Mouse (Mus musculus): ENCODE measurements around the gene Fxyd5.

The Fxyd5 gene

GRCm38 (mm10) chr7:31042431-31042910 lies at the start of gene Fxyd5:
Gene Fxyd5, minus strand, starts transcription at chr7:31042481.
- no peak for DNase-seq

GRCm38 (mm10) chr7:31089721-31090120 lies 47.4 kb upstream of the Fxyd5 start:
- DNase-seq, result no peak

- DNase-seq, result no peak
These were observed 45.9 kb upstream of the Fxyd5 start for GRCm38 (mm10) chr7:31088206-31088605.

GRCm38 (mm10) chr7:31087262-31087661 lies 45.0 kb upstream of the Fxyd5 start:
- no peak for DNase-seq

GRCm38 (mm10) chr7:31086175-31086755 lies 44.0 kb upstream of the Fxyd5 start:
- DNase-seq, result no peak

- peak; percentile 19 for DNase-seq
These were observed 42.9 kb upstream of the Fxyd5 start for GRCm38 (mm10) chr7:31085171-31085570.

- DNase-seq, result no peak
These were observed 41.9 kb upstream of the Fxyd5 start for GRCm38 (mm10) chr7:31084140-31084539.

GRCm38 (mm10) chr7:31082831-31083588 lies 40.7 kb upstream of the Fxyd5 start:
- no peak for DNase-seq

GRCm38 (mm10) chr7:31082106-31082505 lies 39.8 kb upstream of the Fxyd5 start:
- DNase-seq, result no peak

- DNase-seq, result no peak
These were observed 38.8 kb upstream of the Fxyd5 start for GRCm38 (mm10) chr7:31081106-31081505.

- no peak for DNase-seq
These were observed 38.3 kb upstream of the Fxyd5 start for GRCm38 (mm10) chr7:31080611-31081010.

GRCm38 (mm10) chr7:31079670-31080069 lies 37.4 kb upstream of the Fxyd5 start:
- DNase-seq, result no peak

- DNase-seq, result no peak
These were observed 35.7 kb upstream of the Fxyd5 start for GRCm38 (mm10) chr7:31077885-31078445.

GRCm38 (mm10) chr7:31077470-31077869 lies 35.2 kb upstream of the Fxyd5 start:
- DNase-seq, result no peak

- DNase-seq, result no peak
These were observed 34.2 kb upstream of the Fxyd5 start, which contains the start of gene Fxyd3 for GRCm38 (mm10) chr7:31076492-31076891. Gene Fxyd3, minus strand, starts transcription at chr7:31076704.

GRCm38 (mm10) chr7:31074713-31075069 lies 32.4 kb upstream of the Fxyd5 start:
- DNase-seq, result no peak

- no peak for DNase-seq
These were observed 31.9 kb upstream of the Fxyd5 start for GRCm38 (mm10) chr7:31074061-31074712.

- no peak for DNase-seq
These were observed 31.3 kb upstream of the Fxyd5 start for GRCm38 (mm10) chr7:31073546-31073945.

- DNase-seq, result no peak
These were observed 30.0 kb upstream of the Fxyd5 start for GRCm38 (mm10) chr7:31072326-31072725.

GRCm38 (mm10) chr7:31070324-31070723 lies 28.0 kb upstream of the Fxyd5 start:
- no peak for DNase-seq

- no peak for DNase-seq
These were observed 27.2 kb upstream of the Fxyd5 start for GRCm38 (mm10) chr7:31069491-31069890.

- peak; percentile 41 for DNase-seq
These were observed 25.6 kb upstream of the Fxyd5 start for GRCm38 (mm10) chr7:31067836-31068235.

- DNase-seq, result no peak
These were observed 20.8 kb upstream of the Fxyd5 start for GRCm38 (mm10) chr7:31063074-31063560.
